Mouse (Mus musculus) gastrocnemius, postnatal 4 days (tissue): Measurements from ENCODE around the gene Zfp790. TPM values are rescaled to one million over a fixed set of nuclear protein-coding genes. Genes with fewer than 3 reads are reported as not detected.
"Not testable (repeated sequence)": the region's sequence is repeated elsewhere in the genome, so short reads cannot be mapped to it uniquely, and the experiment has no call there.

Experiments
- DNase-seq, 2 experiments: peaks; one replicate each; pipeline ENCODE4 v3.0.0; 2021 to 2022; ENCODE audit warnings: low spot score in 2 of 2, mixed read lengths in 2 of 2
- microRNA-seq: library from miRNA; unstranded; fragments of <30 nt; microRNA quantifications from one replicate; pipeline ENCODE4 v1.2.0, GENCODE M21; 2021
- total RNA-seq, 2 experiments: library from RNA; stranded (reverse); gene quantifications; 2 replicates each; pipeline ENCODE4 v1.2.3; 2021

Gene Zfp790
- total RNA-seq, 2 experiments from 2014 or later = 10.9 to 14.4 TPM

DNA sequence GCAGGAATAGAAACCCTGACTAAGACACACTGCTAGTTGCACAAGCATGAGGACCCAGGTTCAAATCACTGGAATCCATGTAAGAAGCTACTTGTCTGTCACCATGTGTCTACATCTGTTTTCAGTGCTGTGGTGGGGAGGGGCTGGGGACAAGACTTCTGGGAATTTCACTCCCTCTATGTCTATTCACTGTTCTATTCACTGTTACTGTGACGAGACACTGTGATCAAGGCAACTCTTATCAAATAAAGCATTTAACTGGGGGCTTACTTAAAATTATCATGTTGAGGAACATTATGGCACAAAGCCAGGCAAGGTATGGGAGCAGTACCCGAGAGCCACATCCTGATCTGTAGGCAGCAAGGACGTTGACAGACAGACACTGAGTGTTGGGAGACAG lies 23.3 kb downstream of the Zfp790 start:
- DNase-seq = no peak

GRCm38 (mm10) chr7:29842105-29842504 lies 26.2 kb downstream of the Zfp790 start:
- DNase-seq = no peak

- DNase-seq = no peak
Observed at GRCm38 (mm10) chr7:29844616-29845015, 28.7 kb downstream of the Zfp790 start.

- DNase-seq = no peak
Observed at GRCm38 (mm10) chr7:29852831-29853218, 36.9 kb downstream of the Zfp790 start.

DNA sequence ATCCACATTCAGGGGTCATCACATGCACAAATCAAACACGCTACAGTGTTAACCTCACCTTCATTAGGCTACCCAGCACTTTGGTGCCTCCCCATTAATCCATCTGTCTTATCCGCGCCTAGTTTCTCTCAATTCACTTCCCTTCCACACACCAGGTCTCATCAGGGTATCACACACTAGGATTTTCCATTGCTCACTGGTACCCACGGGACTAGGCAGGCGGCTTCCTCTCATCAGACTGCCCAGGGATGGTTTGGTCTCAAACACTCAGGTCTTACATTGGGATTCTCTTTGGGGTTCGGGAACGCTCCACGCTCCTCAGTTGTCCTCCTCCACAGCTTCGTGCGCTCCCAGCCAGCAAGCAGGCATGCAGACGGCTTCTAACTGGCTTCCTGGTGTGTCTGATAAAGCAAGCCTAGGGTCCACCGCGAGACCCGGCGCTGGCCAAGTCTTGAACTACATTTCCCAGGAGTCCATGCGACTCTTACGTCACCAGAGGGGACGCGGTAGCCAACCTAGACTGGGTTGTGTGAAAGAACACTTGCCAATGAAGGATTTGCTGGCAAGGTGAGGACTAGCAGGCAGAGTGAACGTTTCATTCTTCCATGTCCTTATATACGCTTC lies 37.4 kb downstream of the Zfp790 start, which contains the start of gene Zfp940:
Zfp940 (minus strand) TSS at position 451 of the 624 bp plus-strand sequence.
- DNase-seq = peak; percentile 35 to 63

- peak; percentile 59 to 83 for DNase-seq
Observed at GRCm38 (mm10) chr7:29859532-29860517, 43.9 kb downstream of the Zfp790 start, which contains the start of gene Zfp420. Zfp420 (plus strand) TSS chr7:29859979.

- no peak for DNase-seq
Observed at GRCm38 (mm10) chr7:29861660-29862059, 45.7 kb downstream of the Zfp790 start.

DNA sequence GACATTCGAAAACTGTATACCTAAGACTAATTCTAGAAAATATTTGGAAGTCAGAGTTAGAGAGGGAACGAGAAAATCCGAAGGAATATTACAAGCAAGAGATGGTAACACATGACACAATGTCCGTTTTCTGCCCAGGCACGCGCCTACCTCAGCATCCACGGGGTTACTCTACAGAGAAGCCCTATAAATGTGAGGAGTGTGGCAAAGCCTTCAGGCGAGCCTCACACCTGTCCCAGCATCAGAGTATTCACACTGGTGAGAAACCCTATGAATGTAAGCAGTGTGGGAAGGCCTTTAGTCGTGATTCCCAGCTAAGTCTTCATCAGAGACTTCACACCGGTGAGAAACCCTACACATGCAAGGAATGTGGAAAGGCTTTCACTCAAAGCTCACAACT lies 58.3 kb downstream of the Zfp790 start:
- DNase-seq = no peak

GRCm38 (mm10) chr7:29877561-29877960 lies 61.6 kb downstream of the Zfp790 start:
- not testable (repeated sequence) for DNase-seq

GRCm38 (mm10) chr7:29880056-29880455 lies 64.1 kb downstream of the Zfp790 start:
- DNase-seq = no peak

Small RNAs within 50 kb of the gene (microRNA-seq; reads per million reads assigned to microRNA genes)
- gene Mir1964 = not detected

Other genes starting within 250 kb of the Zfp790 start
- under 1 TPM in 1 of 2 experiments, not detected in 1; 0.15 TPM for gene Catsperg2, start 89.1 kb upstream of the Zfp790 start, total RNA-seq
- gene Zfp84, start 47.6 kb upstream of the Zfp790 start, total RNA-seq = 10 to 100 TPM; 14.8 to 15.2 TPM
- 1 to 10 TPM; 6.6 to 7.3 TPM for gene Zfp30, start 32.1 kb upstream of the Zfp790 start, total RNA-seq
- gene Zfp940, start 37.6 kb downstream of the Zfp790 start, total RNA-seq = 1 to 10 TPM in 1 of 2 experiments, under 1 TPM in 1; 0.91 to 1.0 TPM
- gene Zfp420, start 43.9 kb downstream of the Zfp790 start, total RNA-seq = 1 to 10 TPM; 4.6 to 4.9 TPM
- 10 to 100 TPM; 10.9 to 14.7 TPM for gene Zfp27, start 90.5 kb downstream of the Zfp790 start, total RNA-seq
- gene Zfp383, start 92.1 kb downstream of the Zfp790 start, total RNA-seq = 10 to 100 TPM; 14.4 to 15.5 TPM
- gene Zfp74, start 138.0 kb downstream of the Zfp790 start, total RNA-seq = 10 to 100 TPM; 10.9 to 12.9 TPM
- 100 to 1,000 TPM; 140 to 141 TPM for gene Zfp568, start 167.8 kb downstream of the Zfp790 start, total RNA-seq
- gene Zfp14, start 235.3 kb downstream of the Zfp790 start, total RNA-seq = 1 to 10 TPM; 2.4 to 3.4 TPM